Mouse (Mus musculus): ENCODE measurements around the gene Cdon.

The Cdon gene

DNA sequence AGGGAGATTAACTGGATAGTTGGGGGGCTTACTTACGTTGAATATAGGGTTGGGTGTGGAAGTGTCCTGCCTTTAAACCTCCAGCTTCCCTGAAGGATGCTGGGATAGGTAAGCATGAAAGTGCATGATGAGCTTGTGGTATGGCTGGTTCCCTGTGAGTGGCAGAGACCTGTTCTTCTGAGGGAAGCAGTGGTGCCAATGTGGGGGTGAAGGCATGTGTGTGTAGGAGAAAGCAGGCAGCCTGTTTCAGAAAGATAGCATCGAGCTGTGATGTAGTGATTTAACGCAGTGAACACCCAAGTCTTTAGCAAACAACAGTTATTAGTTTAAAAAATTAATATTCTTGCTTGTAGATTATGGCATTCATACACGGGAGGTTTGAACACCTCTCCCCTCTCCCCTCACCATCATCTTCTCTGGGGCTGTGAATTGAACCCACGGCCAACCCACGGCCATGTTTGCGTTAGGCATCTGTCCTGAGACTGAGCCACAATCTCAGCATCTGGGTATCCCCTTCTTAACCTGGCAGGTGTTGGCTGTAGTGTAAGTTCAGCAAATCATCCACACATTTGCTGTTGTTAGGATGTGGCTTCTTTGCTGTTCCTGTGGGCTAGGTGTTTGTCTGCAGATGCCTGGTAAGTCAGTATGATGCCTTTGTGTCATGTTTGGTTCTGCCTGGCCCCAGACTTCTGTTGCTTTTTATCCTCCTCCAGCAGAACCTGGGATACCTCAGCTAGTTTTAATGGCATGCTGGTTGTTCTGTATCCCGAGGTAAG lies 17.5 kb downstream of the Cdon start:
- no peak for DNase-seq (ENCODE audit: low spot score)

DNA sequence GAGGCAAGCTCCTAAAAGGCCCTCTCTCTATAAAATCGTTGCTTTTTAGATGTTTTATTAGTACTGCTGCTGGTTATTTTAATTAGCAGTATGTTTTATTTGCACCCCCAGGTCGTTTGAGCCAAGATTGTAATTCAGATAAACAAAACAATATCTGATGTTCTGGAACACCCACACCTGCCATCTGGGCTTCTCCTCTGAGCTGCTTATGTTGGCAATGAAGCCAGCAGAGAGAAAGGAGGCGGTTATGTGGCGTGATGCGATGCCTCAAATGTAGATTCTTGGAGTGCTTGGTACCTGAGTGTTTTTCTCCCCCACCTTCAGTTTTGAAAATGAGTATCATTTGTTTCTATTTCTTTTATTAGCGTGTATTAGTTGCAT lies 18.1 kb downstream of the Cdon start:
- no peak for DNase-seq (ENCODE audit: low spot score)

- no peak for DNase-seq (ENCODE audit: low spot score)
Measured at GRCm38 (mm10) chr9:35439754-35440153, 18.8 kb downstream of the Cdon start.

DNA sequence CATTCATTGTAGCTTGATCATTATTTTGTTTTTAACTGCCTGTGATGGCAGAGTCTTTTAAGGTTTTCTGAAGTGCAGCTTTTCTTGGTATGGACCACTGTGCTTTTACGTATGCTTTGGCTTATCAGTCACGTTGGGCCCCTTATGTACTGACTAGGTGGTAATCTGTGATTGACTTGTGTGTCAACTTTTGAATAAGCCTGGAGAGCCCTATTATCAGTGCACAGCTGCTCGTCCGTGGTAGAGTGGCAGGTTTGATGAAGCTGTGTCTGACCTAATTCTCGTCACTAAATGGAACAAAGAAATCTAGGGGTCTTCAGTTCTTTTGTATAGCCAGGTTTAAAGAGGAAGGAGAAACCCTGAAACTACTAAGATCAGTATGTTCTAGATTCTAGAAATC lies 21.5 kb downstream of the Cdon start:
- no peak for DNase-seq (ENCODE audit: low spot score)

- no peak for DNase-seq (ENCODE audit: low spot score)
Measured at GRCm38 (mm10) chr9:35443618-35444511, 22.9 kb downstream of the Cdon start.

DNA sequence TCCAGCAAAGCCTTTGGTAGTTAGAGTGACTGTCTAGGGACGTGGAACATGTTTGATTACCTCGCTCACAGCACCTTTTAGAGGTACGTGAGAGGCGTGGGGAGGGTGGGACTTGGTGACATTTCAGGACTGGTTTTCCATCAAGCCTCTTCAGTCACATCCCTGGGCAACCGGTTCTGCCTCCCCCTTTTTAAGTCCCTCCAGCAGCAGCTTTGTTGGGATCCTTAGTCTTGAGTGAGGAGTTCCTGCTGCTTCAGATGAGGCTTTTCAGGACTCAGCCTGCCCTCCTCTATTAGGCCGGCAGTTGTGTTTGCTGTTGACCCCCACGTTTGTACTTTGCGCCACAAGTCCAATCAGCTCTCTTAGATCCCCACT lies 23.6 kb downstream of the Cdon start:
- DNase-seq (ENCODE audit: low spot score): no peak

GRCm38 (mm10) chr9:35446916-35447315 lies 26.0 kb downstream of the Cdon start:
- DNase-seq (ENCODE audit: low spot score): no peak

DNA sequence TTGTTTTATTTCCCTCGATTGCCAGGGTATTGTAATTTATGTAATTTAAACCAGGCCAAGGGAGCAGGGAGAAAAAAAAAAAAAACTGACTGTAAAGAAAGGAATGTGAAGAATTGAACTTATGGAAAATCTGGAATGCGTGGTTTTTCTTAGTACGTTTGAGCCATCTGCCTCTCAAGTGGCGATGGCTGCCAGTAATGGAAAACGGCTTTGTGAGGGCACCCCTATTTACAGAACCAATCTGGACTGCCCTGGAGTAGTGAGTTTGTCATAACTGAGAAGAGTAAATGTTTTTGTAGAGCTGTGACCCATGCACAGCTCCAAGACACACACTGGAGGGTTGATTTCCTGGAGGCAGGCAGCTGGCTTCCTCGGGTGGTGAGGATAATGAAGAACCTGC lies 32.4 kb downstream of the Cdon start:
- DNase-seq (ENCODE audit: low spot score): no peak

DNA sequence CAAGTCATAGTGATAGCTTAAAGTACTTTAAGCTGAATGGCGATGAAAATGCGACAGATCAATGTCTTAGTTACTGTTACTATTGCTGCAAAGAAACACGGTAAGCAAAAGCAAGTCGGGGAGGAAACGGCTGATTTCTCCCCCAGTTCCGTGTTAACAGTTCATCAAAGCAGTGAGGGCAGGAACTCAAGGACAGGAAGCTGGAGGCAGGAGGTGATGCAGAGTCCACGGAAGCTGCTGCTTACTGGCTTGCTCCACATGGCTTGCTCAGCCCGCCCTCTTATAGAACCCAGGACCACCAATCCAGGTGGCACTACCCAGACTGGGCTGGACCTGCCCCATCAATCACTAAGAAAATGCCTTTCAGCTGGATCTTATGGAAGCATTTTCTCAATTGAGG lies 38.7 kb downstream of the Cdon start:
- DNase-seq (ENCODE audit: low spot score): no peak

DNA sequence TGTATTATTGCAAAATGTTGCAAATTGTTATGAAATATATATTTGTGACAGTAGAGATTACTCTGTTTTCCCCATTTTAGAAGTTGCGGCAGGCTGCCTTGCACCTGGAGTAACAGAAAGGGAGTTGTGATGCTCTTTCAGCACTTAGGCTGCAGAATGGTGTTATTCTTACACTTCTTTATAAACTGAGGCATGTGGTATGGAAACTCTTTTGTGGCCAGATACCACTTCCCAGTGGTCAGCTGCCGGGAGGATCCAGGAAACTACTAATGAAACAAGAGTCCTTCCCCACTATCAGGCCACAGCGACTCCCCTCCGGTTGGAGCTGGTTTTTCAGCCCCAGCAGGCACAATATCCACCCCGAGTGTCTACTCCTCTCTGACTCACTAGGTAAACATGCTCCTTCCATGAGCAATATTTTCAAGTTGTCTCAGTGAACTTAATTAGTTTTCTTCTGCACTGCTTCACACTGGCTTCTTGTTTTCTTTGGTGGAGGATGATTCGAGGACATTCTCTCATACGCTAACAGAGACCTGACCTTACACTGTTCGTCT lies 46.4 kb downstream of the Cdon start:
- DNase-seq (ENCODE audit: low spot score): no peak

- no peak for DNase-seq (ENCODE audit: low spot score)
Measured at GRCm38 (mm10) chr9:35468913-35469312, 48.0 kb downstream of the Cdon start.

DNA sequence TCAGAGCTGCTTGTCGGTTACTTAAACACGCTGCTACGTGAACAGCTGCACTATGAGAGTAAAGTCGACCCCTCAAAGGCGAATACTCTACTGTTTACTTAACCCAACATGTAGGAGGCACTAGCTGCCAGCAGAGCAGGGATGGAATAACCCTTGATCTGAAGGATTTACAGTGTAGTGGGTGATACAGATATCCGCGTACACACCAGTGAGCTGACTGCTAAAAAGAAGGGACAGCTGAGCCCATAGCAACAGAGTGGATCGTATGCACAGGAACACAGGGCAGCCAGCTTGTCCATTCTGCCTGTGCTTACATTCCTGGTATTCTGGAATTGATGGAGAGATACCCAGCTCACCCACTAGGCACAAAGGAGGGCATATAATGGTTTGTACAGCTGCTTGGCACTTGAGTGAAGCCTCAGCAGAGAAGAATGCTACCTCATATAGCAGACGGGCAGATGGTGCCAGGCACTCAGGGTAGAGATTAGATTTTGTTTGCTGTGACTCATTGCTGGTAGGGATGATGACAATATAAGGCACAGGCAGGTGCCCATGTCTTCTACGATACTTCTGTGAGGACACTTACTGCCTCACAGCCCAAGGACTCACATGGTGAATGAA lies 53.3 kb downstream of the Cdon start:
- DNase-seq (ENCODE audit: low spot score): no peak

- DNase-seq (ENCODE audit: low spot score): no peak
Measured at GRCm38 (mm10) chr9:35475394-35475793, 54.5 kb downstream of the Cdon start.

GRCm38 (mm10) chr9:35479456-35479855 lies 58.5 kb downstream of the Cdon start:
- no peak for DNase-seq (ENCODE audit: low spot score)

GRCm38 (mm10) chr9:35482014-35482898 lies 61.3 kb downstream of the Cdon start:
- no peak for DNase-seq (ENCODE audit: low spot score)

GRCm38 (mm10) chr9:35483949-35484348 lies 63.0 kb downstream of the Cdon start:
- DNase-seq (ENCODE audit: low spot score): no peak

- DNase-seq (ENCODE audit: low spot score): no peak
Measured at GRCm38 (mm10) chr9:35486616-35487015, 65.7 kb downstream of the Cdon start.

DNA sequence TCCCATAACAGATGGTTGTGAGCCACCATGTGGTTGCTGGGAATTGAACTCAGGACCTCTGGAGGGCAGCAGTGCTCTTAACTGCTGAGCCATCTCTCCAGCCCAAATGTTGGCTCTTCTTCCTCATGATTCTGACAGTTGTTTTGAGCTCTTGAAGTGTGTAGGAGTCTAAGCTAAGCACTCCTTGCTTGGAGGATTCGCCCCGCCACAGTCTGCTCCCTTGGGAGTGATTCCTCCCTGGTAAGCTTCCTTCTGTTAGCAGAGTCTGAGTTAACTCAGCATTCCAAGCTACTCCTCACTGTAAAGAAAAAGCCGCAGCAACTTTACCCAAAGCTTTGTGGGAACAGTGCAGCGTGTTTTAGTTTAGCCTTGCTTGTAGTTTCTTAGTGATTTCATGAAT lies 67.6 kb downstream of the Cdon start:
- DNase-seq (ENCODE audit: low spot score): no peak

DNA sequence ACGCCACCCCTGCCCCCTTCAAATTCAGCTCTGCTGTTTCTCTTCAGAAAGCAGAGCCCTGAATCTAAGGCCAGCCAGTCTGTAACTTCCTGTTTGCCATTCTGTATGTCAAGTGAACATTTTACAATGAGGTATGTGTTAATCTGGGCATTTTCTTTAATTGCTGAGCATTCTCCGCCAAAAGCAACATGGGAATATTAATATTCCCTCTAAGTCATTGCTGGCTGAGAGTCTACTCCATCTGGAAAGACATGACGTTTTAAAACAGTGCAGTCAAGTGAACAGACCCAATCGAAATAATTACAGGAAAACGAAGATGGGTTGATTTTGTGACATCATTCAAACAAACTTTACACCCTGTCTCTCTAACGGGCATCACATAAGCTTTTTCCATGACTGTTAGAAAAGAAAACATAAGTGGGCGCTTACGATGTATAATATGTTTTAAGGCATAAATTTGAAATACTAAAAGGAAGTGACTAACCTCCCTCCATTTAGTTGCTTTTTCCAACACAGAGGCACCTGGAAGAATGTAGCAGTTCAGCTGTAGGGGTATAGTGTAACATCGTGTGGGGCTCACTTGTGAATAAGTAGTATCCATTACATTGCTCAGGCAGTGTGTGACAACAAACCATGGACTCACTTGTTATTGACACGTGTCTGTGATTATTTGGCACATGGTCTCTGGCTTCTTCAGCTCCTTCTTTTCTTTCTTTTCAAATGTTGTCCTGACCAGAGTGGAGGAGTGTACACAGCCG lies 70.4 kb downstream of the Cdon start:
- DNase-seq (ENCODE audit: low spot score): no peak

GRCm38 (mm10) chr9:35493033-35493732 lies 72.3 kb downstream of the Cdon start:
- DNase-seq (ENCODE audit: low spot score): no peak

Data from spleen, adult 12 weeks (tissue).